Mouse (Mus musculus) limb, embryonic 14.5 days (tissue): ENCODE measurements around the gene Nabp2. TPM values are rescaled to one million over a fixed set of nuclear protein-coding genes. Genes with fewer than 3 reads are reported as not detected.
A peak's percentile ranks its signal among the peaks of the same experiment; 100 is the strongest.

ENCODE experiments used
- ATAC-seq: fragments of 200-750 bp; cut with Nextera tagmentation; 2 replicates; pipeline ENCODE4 v1.8.0; 2017; ENCODE audit warnings: low read depth, moderate number of reproducible peaks, moderate TSS enrichment; ENCODE audit not compliant: low FRiP score
- DNase-seq: peaks from one replicate; pipeline ENCODE4 v3.0.0-alpha.2; 2015; ENCODE audit warnings: low spot score
- H3K27ac ChIP-seq: fragments of 300-500 bp; sonication (generic); replicated peaks from 2 replicates; pipeline ENCODE4 v1.5.1; 2014; ENCODE audit warnings: low read depth, mild to moderate bottlenecking, low read length, moderate library complexity, mixed read lengths
- H3K27me3 ChIP-seq: fragments of 300-500 bp; sonication (generic); 2 replicates; pipeline ENCODE4 v1.6.1; 2014; ENCODE audit warnings: low read length, mixed read lengths; ENCODE audit not compliant: control insufficient read depth, insufficient read depth
- H3K36me3 ChIP-seq: fragments of 300-500 bp; sonication (generic); 2 replicates; pipeline ENCODE4 v1.6.1; 2014; ENCODE audit warnings: mild to moderate bottlenecking, low read length, moderate library complexity, mixed read lengths; ENCODE audit not compliant: control insufficient read depth, insufficient read depth
- H3K4me1 ChIP-seq: fragments of 300-500 bp; sonication (generic); 2 replicates; pipeline ENCODE4 v1.6.1; 2014; ENCODE audit warnings: antibody characterized with exemption, low read length, mixed read lengths; ENCODE audit not compliant: control insufficient read depth, insufficient read depth
- H3K4me2 ChIP-seq: fragments of 300-500 bp; sonication (generic); replicated peaks from 2 replicates; pipeline ENCODE4 v1.6.1; 2014; ENCODE audit warnings: low read depth, mild to moderate bottlenecking, low read length, moderate library complexity; ENCODE audit not compliant: severe bottlenecking
- H3K4me3 ChIP-seq: fragments of 300-500 bp; sonication (generic); replicated peaks from 2 replicates; pipeline ENCODE4 v1.5.1; 2014; ENCODE audit warnings: low read length
- H3K9ac ChIP-seq: fragments of 300-500 bp; sonication (generic); 2 replicates; pipeline ENCODE4 v1.6.1; 2014; ENCODE audit warnings: mild to moderate bottlenecking, low read depth, low read length, moderate library complexity; ENCODE audit not compliant: severe bottlenecking
- H3K9me3 ChIP-seq: fragments of 300-500 bp; sonication (generic); 2 replicates; pipeline ENCODE4 v1.6.1; 2016; ENCODE audit warnings: low read length; ENCODE audit not compliant: control insufficient read depth
- POLR2A ChIP-seq: fragments of 200-500 bp; IDR thresholded peaks from 2 replicates; pipeline ENCODE4 v1.8.0; 2012; ENCODE audit warnings: inconsistent platforms, mild to moderate bottlenecking, moderate library complexity, borderline replicate concordance; ENCODE audit not compliant: insufficient read depth, insufficient read length; ENCODE audit errors: extremely low read depth
- WGBS: fragments of 180-500 bp; shearing (Covaris S2); extraction: QIAGEN DNeasy Blood & Tissue Kit; methylation state at CpG from one replicate; pipeline ENCODE4 v1.1.7; 2014; 5-methylcytosine and 5-hydroxymethylcytosine counted together
- polyA plus RNA-seq, 2 experiments: library from polyadenylated mRNA; depleted of rRNA in 1 of 2; stranded (reverse) in 1 of 2; unstranded in 1 of 2; fragments of >200 nt; fragmentation: Nextera tagmentation in 1 of 2; extraction: Ambion mirVana in 1 of 2; gene quantifications; 2 replicates each; pipeline versions ENCODE4 v1.2.1 to v1.2.3; 2012 to 2014

Gene Nabp2
- polyA plus RNA-seq, 2 experiments = 42.3 to 68.6 TPM

- H3K27ac ChIP-seq = no peak overlapping the region
- ATAC-seq (no peak), DNase-seq (no peak)
- TF ChIP-seq POLR2A = no peak
- H3K4me3 ChIP-seq = no peak overlapping the region
- no peaks in the 10 kb centered on the region for H3K4me1 ChIP-seq
- H3K36me3 ChIP-seq = peaks cover 98% of the 10 kb centered on the region
- H3K9ac ChIP-seq = no peak overlapping the region
- WGBS = 91% methylated on average over 14 of the region's 14 CpGs
- no peak overlapping the region for H3K4me2 ChIP-seq
- H3K27me3 ChIP-seq = no peaks in the 10 kb centered on the region
- H3K9me3 ChIP-seq = no peaks in the 10 kb centered on the region
Observed at GRCm38 (mm10) chr10:128388941-128389340, 22.4 kb downstream of the Nabp2 start.

- Histone ChIP-seq H3K27ac (no peak overlapping the region), H3K36me3 (peaks cover 96% of the 10 kb centered on the region), H3K4me2 (no peak overlapping the region), H3K9me3 (no peaks in the 10 kb centered on the region), H3K9ac (no peak overlapping the region), H3K4me3 (no peak overlapping the region), H3K4me1 (no peaks in the 10 kb centered on the region), H3K27me3 (no peaks in the 10 kb centered on the region)
- TF ChIP-seq POLR2A = no peak
- ATAC-seq = no peak
- WGBS = 92% methylated on average over 7 of the region's 7 CpGs
- DNase-seq = no peak
Observed at GRCm38 (mm10) chr10:128385902-128386301, 25.4 kb downstream of the Nabp2 start.

- DNase-seq (no peak), ATAC-seq (no peak)
- Histone ChIP-seq H3K9ac (no peak overlapping the region), H3K36me3 (peaks cover 91% of the 10 kb centered on the region), H3K9me3 (no peaks in the 10 kb centered on the region), H3K27me3 (no peaks in the 10 kb centered on the region), H3K27ac (no peak overlapping the region), H3K4me3 (no peak overlapping the region), H3K4me2 (no peak overlapping the region), H3K4me1 (peaks cover 8% of the 10 kb centered on the region; the same call in 1 of the 2 replicates)
- TF ChIP-seq POLR2A = no peak
- WGBS = 88% methylated on average over 8 of the region's 8 CpGs
Observed at GRCm38 (mm10) chr10:128382482-128382881, 28.8 kb downstream of the Nabp2 start.

GRCm38 (mm10) chr10:128380565-128380964 is 30.7 kb downstream of the Nabp2 start:
- no peak overlapping the region for H3K4me2 ChIP-seq
- no peak for ATAC-seq
- no peak for DNase-seq
- H3K36me3 ChIP-seq = peaks cover 71% of the 10 kb centered on the region
- H3K27me3 ChIP-seq = no peaks in the 10 kb centered on the region
- no peaks in the 10 kb centered on the region for H3K9me3 ChIP-seq
- 87% methylated on average over 5 of the region's 5 CpGs for WGBS
- H3K4me1 ChIP-seq = peaks cover 14% of the 10 kb centered on the region; the same call in 1 of the 2 replicates
- H3K9ac ChIP-seq = no peak overlapping the region
- no peak for TF ChIP-seq POLR2A
- H3K27ac ChIP-seq = no peak overlapping the region
- no peak overlapping the region for H3K4me3 ChIP-seq

GRCm38 (mm10) chr10:128379260-128379659 is 32.0 kb downstream of the Nabp2 start:
- Histone ChIP-seq H3K9me3 (no peaks in the 10 kb centered on the region), H3K4me3 (no peak overlapping the region), H3K9ac (no peak overlapping the region), H3K4me1 (peaks cover 14% of the 10 kb centered on the region; the same call in 1 of the 2 replicates), H3K36me3 (peaks cover 59% of the 10 kb centered on the region), H3K27me3 (no peaks in the 10 kb centered on the region), H3K27ac (no peak overlapping the region), H3K4me2 (no peak overlapping the region)
- DNase-seq (no peak), ATAC-seq (no peak)
- no peak for TF ChIP-seq POLR2A
- 93% methylated on average over 7 of the region's 7 CpGs for WGBS

GRCm38 (mm10) chr10:128378462-128378861 is 32.8 kb downstream of the Nabp2 start:
- peak overlapping the region; percentile 72 for H3K4me2 ChIP-seq
- peak overlapping the region; percentile 98 for H3K9ac ChIP-seq
- no peaks in the 10 kb centered on the region for H3K27me3 ChIP-seq
- no peak overlapping the region for H3K27ac ChIP-seq
- peak overlapping the region; percentile 98 for H3K4me3 ChIP-seq
- no peak for TF ChIP-seq POLR2A
- no peaks in the 10 kb centered on the region for H3K9me3 ChIP-seq
- WGBS = 71% methylated on average over 3 of the region's 3 CpGs
- peaks cover 51% of the 10 kb centered on the region for H3K36me3 ChIP-seq
- ATAC-seq (no peak), DNase-seq (no peak)
- H3K4me1 ChIP-seq = peaks cover 14% of the 10 kb centered on the region; the same call in 1 of the 2 replicates
